Mouse (Mus musculus): ENCODE measurements at regions not wholly inside any gene's neighbourhood (a gene's known extent, or its start where the extent isn't known, plus 50 kb on each side); places are given as distances from the start of the nearest gene placed in this dataset.

DNA sequence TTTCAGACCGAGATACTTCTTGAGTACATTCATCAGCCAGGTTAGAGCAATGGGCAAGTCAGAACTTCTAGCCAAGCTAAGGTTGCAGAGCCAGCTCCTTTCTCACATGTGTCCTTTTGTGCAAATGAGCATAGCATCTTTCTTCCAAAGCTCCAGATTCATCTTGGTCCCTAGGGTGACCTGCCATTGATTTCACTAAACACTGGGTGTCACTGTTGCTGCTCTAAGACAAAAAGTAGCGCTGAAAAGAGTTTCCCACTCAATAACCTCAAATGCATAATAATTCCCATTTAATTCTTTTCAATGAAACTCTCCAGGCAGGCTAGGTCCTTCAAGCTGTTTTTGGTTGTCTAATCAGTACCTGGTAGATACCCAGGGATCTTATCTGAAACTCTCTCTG, 688.6 kb upstream of the BB014433 start:
- no peak for DNase-seq

DNA sequence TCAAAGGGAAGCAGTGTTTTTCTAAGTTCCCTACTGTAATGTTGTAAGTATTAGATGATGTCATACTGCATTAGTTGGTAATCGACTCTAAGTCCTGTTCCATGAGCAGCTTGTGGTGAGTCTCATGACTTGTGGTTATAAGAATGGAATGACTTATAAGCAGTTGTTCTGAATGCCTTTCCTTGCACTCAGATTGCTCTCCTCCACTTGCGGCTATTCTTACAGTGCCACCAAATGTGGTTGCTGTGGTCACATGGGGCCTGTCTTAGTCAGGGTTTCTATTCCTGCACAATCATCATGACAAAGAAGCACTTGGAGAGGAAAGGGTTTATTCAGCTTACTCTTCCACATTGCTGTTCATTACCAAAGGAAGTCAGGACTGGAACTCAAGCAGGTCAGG, 685.4 kb upstream of the BB014433 start:
- no peak for DNase-seq

DNA sequence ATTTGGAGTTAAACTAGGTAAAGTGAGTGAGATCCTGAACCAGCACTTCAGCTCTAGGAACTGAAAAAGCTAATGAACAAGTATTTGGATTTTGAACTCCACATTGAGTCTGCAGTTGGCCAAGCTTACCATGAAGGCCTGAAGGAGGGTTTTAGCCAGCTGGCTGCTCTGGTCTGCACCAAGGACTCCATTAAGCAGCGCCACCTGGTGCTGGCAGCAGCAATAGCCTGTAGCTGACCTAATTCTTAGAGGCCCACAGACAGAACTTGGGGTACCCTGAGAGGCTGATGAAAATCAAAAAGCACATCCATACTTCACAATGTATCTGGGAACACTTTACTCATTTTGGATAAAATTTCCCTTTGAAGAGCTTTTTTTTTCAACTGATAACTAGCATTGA, 683.2 kb upstream of the BB014433 start:
- peak; percentile 42 for DNase-seq

DNA sequence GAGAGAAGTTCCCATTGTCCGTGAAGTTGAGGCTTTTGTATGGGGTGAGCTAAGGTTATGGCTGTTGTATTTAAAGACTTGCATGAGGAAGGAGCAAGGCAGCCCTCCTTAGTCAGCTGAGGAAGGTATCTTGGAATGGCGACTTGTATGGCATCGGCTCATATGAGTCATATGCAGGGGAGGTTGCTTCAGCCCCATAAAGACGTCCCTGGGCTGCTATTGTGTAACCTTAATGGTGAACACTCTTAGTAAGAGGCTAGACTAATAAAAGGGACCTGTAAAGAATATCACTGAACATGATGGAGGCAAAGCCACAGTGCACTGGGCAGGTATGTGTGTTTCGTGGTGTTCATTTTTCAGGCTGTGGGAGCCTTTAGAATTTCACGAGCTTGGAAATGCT, 680.4 kb upstream of the BB014433 start:
- no peak for DNase-seq

All from right cerebral cortex, postnatal 25 days (tissue).